Mouse (Mus musculus) thymus, adult 2 months (tissue): Measurements from ENCODE around the gene Snapc2.

Source experiments
- CTCF ChIP-seq: fragments of 200-500 bp; IDR thresholded peaks from 2 replicates; pipeline ENCODE4 v1.5.1; 2012; ENCODE audit warnings: mild to moderate bottlenecking, control low read depth, low read length, moderate library complexity, borderline replicate concordance; ENCODE audit not compliant: control insufficient read depth, poor library complexity, insufficient read depth; ENCODE audit errors: extremely low read depth
- POLR2A ChIP-seq: fragments of 200-500 bp; IDR thresholded peaks from 2 replicates; pipeline ENCODE4 v1.6.1; 2012; ENCODE audit warnings: mild to moderate bottlenecking, low read length, control low read depth, moderate library complexity; ENCODE audit not compliant: control insufficient read depth, poor library complexity, insufficient read depth; ENCODE audit errors: extremely low read depth

DNA sequence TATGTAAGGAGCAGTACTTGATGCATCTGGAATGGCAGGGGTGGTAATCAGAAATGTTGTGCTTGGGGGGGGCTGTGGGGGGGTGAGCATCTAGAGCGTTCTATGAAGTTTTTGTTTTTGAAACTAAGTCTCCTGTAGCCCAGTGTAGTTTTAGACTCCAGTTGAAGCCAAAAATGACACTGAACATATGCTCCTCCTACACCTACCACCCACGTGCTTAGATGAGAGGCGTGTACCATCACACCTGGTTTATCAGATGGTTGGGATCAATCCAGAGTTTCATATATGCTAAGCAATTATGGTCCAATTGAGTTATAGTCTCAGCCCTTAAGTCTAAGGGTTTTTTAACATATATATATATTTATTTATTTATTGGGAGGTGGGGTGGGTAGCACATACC is 33.3 kb upstream of the Snapc2 start:
- TF ChIP-seq POLR2A (no peak), CTCF (no peak)
